Mouse (Mus musculus) 416B (cell line): ENCODE measurements at regions not wholly inside any gene's neighbourhood (a gene's known extent, or its start where the extent isn't known, plus 50 kb on each side); places are given as distances from the start of the nearest gene placed in this dataset.
A peak's percentile ranks its signal among the peaks of the same experiment; 100 is the strongest.

Source experiments
- DNase-seq: peaks from one replicate; pipeline ENCODE4 v3.0.0; 2011; ENCODE audit warnings: low read depth

GRCm38 (mm10) chr16:39512774-39513173 lies 471.4 kb upstream of the Lsamp start:
- DNase-seq = peak; percentile 13

- DNase-seq = no peak
Measured at GRCm38 (mm10) chr16:39513659-39514058, 470.5 kb upstream of the Lsamp start.

DNA sequence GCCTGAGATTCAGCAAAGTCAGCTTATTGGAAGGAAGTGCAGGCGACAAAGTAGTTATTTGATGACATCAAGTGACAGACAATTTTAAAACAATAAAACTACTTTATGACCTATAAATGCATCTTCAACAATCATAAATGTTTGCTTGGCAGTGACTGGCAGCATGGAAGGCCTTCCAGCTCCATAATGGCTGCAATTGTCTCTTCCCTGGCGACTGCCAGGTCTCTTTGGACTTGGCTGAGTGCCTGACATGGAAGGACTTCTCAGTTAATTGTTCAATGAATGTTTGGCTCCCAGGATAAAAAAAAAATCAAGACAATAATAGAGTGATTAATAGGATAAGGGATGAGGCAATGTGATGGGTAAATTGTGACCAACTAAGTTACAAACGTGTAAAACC lies 453.1 kb upstream of the Lsamp start:
- DNase-seq = no peak

DNA sequence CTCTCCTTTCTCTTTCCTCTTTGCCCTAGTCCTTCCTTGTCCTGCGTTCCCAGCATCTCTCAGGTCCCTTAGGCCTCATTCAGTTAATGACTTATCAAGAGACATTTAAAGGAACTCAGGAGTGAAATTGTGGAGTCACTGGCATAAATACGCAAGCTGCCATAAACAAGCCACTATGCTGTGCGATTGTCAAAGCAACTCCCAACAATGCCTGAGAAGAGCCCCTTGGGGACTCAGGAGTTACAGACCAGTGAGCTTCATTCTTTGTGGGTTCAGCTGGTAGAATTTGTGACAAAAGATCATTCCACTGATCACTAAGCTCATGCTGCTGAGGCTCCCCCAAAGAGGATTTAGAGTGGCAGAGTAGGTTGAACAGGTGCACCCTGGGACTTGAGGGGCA lies 451.4 kb upstream of the Lsamp start:
- no peak for DNase-seq

DNA sequence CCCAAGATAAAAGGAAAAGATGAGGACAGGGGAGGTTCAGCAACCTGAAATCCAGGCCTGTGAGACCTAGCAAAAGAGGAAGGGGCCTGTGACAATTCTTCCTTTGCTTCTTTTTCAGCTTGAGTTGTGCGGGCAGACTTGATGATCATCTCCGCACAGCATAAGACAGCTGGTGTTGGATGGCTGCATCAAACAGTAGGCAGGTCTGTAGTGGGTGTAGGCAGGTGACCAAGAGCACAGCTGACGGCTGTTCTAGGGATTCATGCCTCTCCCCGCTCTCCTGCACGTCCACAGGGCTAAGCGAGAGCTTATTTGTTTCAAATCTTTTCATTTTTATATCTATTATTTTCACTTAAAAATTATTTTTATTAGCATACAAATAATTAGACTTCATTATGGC lies 450.8 kb upstream of the Lsamp start:
- no peak for DNase-seq

DNA sequence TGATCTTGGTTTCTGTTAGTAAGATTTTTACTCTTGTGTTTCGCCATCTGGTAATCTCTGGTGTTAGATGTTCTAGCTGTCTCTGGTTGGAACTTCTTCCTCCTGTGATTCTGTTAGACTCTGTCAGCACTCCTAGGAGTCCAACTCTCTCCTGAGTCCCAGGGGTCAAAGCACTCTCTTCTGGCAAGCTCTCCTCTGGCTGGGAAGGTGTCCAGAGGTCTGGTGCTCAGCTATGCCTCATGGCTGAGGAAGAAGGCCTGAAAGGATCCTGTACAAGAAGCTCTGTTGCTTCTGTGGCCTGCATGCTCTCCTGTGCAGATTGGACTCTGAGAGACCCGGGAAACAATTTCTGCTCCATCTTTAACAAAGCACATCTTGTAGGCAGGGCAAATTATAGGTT lies 430.8 kb upstream of the Lsamp start:
- no peak for DNase-seq

GRCm38 (mm10) chr16:39576620-39577019 lies 407.5 kb upstream of the Lsamp start:
- DNase-seq = no peak

DNA sequence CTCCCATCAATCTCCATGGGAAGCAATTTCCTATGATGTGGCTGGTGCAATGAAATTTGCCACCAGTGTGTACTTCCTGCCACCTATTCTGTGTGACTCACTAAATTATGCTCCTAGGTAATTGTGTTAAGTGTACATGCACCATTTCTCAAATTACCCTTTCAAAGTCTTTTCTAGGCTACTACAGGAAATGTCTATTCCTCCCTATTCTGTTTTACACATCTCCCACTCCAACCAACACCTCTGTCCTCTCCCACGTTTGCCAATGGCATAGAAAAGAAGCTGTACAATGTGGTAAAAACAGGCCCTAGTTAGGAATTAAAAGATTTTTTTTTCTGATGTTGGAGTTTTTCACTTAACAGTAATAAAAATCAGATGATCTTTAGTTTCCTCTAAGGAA lies 404.5 kb upstream of the Lsamp start:
- DNase-seq = no peak
